Mouse (Mus musculus) spleen, postnatal 10 days (tissue): Measurements from ENCODE around the gene Kcnb1.
"Not testable (repeated sequence)": the region's sequence is repeated elsewhere in the genome, so short reads cannot be mapped to it uniquely, and the experiment has no call there.

ENCODE experiments used
- DNase-seq, 2 experiments: peaks; one replicate each; pipeline ENCODE4 v3.0.0; 2021 to 2022; ENCODE audit warnings: low spot score in 2 of 2

Gene Kcnb1

DNA sequence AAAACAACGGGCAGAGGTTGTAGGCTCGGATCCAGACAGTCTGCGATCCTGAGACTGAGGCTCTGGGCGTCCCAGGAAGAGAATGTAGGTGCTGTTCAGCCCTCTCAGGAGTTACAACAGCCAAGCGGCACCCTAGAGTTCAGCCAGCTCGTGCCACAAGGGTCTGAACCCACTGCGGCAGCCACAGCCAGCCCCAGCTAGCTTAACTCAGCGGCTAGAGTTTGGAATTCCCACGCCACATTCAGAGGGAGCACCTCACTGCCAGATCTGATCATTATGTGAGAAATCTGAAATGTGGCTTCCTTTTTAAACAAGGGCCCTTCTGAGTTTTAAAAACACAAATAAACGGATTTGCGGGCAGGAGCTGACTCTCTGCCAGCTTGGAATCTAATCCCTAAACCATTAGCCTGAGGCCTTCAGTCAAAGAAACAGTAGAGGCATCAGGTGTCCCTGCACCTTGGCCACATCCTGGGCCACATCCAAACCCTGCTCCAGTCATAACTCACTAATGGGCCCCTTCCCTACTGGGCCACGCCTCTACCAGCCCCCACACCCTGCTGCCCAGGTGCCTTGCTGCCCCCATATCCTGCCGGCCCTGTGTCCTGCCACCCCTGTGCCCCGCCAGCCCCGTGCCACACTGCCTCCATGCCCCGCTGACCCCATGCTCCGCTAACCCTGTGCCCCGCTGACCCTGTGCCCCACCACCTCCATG lies 16.1 kb upstream of the Kcnb1 start:
- no peak for DNase-seq

DNA sequence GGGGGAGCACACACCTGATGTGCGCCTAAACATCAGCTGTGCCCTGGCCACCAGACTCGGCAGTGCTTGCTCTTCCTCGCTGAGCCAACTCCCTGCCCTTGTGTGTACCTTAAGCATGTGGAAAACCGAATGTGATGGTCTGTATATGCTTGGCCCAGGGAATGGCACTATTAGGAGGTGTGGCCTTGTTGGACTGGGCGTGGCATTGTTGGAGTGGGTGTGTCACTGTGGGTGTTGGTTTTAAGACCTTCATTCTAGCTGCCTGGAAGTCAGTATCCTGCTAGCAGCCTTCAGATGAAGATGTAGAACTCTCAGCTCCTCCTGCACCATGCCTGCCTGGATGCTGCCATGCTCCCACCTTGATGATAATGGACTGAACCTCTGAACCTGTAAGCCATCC lies 14.7 kb upstream of the Kcnb1 start:
- not testable (repeated sequence) for DNase-seq

DNA sequence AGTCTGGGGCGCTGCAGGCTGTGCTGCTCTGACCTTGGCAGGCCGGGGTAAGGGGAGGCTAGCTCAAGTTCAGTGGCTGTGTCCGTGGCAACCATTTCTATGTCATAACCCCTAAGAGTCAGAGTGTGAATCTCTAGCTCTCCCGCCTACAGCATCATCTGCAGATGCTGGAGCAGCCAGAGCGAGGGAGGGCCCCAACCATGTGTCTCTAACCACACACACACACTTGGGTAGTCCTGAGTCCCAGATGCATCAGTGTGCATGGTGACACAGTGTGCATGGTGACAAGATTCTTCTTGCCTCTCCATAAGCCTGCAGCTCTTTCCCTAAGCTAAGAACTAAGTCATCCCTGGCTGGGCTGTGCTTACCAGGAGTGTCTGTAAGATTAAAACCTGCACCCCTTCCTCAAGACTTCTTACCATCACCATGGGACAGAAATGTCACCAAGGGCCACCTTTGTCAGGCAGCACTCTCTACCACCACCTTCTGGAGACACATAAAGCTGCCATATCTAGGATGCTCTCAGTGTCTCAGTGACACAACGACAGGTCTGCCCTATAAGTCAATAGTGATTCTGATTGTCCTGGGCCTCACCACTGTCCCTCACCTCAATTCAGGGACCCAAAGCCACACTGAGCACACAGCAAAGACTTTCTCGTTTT lies 13.7 kb upstream of the Kcnb1 start:
- no peak for DNase-seq

DNA sequence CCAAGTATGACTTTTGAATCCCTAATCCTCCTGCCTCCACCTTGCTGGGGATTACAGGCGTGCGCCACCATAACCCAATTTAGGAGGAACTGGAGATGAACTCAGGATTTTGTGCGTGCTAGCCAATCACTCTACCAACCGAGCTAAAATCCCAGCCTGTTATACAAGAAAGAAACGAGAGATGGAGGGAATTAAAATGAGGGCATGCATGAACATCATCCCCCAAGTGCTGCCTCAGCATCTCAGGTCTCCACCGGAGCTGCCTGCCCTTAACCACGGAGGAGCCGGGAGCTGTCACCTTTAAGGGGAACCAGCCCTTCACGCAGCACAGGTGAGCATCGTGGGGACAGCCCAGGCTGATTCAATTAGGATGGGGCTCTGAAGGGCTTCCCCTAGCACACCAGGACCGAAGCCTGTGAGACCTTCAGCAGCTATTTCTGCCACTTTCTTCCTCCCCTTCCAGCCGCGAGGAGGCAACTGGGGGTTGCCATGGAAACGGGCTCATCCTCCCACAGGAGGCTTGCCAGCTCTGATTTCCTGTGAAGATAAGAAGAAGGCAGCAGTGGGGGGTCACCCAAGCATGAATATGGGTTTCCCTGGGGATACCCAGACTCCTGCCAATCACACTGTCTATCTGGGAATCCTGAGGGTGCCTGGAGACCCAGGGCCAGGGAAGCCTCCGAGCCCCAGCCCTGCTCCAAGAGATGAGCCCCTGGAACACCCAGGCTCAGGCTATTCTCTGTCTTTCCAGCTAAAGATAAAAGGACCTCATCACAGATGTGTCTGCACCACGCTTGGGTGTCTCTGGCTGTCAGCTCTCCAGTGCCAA lies 11.7 kb upstream of the Kcnb1 start:
- DNase-seq: no peak

DNA sequence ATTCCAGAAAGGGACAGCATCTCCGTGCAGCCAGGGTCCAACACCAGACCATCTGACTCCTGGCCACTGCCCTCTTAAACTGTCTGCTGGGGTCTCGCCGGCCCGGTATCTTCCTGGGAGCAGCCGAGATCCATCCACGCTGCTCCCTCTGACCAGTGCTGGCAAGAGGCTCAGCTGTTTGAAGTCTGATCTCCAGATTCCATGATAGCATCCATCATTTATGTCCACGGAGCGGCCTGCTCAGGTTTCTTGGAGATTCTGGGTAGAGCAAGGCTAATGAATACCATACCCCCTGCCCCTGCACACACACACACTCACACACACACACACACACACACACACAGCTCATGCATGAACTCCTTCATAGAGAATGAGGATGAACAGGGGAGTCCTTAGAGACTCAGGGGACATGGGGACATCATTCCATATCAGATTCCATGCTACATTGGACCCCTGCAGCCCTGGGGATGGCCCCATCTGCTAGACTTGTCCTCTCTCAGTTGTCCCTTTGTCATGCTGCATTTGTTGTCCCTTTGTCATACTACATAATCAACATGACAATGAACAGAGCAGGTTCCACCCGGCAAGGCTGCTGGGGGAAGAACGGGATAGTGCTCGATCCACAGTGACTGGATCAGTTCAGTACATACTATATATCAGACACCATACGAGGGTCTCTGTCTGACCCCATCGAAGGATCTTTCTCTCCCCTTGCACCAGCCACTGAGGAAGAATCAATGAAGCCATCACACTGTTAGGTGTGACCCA lies 8.9 kb upstream of the Kcnb1 start:
- DNase-seq: no peak

GRCm38 (mm10) chr2:167193361-167193760 lies 3.4 kb upstream of the Kcnb1 start:
- DNase-seq: no peak

DNA sequence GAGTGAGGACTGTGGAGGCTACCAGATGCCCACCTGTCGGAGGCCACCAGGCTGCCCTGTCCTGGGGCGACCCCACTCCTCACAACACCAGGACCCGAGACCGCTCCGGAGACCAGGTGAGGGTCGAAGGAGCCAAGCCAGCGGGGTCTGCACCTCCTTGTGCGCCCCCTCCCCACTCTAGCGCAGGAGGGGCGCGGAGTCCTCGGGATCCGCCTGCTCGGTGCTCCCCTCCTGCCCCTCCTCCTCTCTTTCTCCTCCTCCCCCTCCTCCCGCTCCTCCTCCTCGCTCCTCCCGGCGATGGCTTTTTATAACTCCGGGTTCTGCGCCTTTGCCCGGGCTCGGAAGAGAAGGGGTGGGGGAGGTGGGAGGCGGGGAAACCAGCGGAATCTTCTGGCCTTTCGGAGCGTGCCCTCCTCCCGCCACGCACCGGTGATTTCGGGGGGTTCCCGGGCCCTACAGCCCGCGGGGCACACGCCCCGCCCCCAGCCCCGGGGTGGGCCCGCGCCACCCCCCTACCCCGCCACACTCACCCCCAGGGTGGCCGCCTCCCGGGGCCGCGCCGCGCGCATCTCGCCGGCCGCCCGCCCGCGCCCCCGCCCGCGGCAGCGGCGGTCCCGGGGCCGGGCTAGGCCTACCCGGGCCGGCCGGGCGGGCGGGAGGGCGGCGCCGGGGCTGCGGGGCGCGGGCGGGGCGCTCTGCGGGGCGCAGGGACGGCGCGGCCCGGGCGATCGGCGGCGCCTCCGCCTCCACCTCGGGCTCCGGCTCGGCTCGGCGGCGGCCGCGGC lies 472 bp downstream of the Kcnb1 start:
- DNase-seq: no peak

DNA sequence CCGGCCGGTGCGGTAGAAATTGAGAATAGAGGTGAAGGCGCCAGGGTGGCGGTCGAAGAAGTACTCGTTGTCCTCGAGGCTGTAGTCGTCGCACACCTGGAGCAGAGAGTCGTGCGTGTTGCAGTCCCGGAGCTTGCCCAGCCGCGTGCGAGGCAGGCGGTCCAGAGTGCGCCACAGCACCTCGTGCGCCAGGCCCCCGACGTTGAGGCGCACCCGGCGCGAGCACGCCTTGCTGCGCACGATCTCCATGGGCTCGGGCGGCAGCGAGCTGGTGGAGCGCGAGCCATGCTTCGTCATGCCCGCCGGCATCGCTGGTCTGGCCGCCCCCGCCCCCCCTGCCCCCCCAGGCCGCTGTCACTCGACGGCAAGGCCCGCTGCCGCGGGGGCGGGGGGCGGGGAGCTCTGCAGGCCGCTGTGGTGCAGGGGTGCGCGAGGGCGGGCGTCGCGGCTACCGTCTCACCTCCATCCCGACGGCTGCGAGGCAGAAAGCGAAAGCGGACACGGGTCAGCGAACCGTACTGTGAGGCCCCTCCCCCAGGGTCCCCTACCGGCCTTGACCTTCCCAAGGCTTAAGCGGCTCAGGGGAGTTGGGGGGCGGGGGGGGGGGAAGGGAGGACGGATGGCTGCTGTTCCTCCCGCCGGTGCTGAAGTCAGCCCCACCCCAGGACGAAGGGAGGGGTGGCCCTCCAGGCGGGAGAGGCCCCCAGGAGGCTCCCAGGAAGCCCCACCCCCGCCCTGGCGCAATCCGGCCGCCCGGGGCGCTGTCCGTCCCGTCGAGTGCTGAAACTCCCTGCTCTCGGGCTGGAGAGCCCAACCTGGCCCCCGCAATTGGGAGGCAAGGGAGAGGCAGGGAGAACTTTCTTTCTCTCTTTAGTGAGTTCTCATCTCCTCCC lies 1.4 kb downstream of the Kcnb1 start:
- peak; percentile 47 to 75 for DNase-seq

DNA sequence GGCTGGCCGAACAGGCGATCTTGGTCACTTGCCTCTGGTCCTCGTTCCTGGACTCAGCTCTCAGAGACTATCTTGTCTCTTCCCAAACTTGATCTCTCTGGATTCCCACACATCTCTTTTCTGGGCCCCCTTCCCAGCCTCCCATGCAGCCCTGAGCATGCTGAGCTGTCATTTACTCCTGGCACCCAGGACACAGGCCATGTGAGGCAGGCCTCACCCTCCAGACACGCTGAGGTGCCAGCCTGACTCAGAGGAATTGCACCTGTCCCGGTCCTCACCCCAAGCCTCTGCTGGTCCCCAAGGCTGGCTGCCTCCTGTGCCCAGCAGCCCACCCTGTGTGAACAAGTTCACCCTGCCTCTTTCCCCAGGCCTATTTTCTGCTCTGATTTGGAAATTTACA lies 2.8 kb downstream of the Kcnb1 start:
- DNase-seq: no peak

DNA sequence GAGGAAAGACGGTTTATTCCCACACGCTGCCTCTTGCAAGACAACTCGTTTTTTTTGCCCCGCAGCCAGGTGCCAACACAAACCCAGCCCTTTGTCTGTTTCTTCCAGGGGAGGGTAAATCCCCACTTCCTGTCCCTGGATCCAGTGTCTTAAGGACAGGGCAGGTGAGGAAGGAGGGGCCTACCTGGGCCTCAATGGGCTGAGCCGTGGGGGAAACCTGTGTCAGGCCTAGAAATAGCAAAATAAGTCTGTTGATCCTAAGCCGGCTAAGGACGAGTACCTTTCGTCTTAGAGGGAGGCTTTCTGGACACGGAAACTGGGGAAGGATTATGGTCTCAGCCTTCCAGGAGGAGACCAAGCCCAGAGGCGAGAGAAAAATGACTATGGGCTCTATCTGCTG lies 3.4 kb downstream of the Kcnb1 start:
- DNase-seq: no peak

- no peak for DNase-seq
These were observed 4.0 kb downstream of the Kcnb1 start for GRCm38 (mm10) chr2:167186003-167186402.

DNA sequence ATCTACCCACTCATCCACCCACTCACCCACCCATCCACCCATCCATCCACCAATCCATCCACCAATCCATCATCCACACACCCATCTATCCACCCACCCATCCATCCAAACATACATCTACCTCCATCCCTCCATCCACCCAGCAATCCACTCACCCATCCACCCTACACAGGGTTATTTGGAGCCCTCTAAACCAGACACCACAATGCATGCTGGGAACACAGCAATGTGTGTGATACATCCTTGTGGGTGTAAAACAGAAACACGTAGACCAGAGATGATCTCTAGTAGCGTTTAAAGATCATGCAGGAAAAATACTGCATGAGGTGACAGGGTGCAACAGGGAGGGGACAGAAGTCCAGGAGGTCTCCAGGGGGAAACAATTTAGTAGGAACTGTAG lies 4.5 kb downstream of the Kcnb1 start:
- DNase-seq: no peak

- no peak for DNase-seq
These were observed 8.1 kb downstream of the Kcnb1 start for GRCm38 (mm10) chr2:167181662-167182389.

GRCm38 (mm10) chr2:167181096-167181495 lies 8.9 kb downstream of the Kcnb1 start:
- DNase-seq: no peak

- DNase-seq: no peak
These were observed 10.7 kb downstream of the Kcnb1 start for GRCm38 (mm10) chr2:167179301-167179700.

- DNase-seq: no peak
These were observed 12.7 kb downstream of the Kcnb1 start for GRCm38 (mm10) chr2:167177231-167177641.

DNA sequence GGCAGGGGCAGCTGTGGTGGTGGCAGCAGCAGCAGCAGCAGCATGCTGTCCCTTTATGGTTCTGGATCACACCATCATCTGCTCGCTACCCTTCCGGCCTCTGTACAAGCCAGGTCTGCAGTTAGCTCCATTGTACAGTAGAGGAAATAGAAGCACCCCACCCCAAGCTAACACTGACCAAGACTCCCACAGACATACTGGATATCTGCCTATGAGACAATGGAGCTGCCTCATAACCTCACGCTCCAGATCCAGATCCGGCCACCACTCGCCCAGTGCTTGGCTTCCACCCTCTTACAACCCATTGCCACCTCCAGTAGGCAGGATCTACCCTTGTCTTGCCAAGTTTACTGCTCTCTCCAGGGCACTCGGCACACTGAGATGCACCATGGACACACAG lies 14.7 kb downstream of the Kcnb1 start:
- DNase-seq: no peak

DNA sequence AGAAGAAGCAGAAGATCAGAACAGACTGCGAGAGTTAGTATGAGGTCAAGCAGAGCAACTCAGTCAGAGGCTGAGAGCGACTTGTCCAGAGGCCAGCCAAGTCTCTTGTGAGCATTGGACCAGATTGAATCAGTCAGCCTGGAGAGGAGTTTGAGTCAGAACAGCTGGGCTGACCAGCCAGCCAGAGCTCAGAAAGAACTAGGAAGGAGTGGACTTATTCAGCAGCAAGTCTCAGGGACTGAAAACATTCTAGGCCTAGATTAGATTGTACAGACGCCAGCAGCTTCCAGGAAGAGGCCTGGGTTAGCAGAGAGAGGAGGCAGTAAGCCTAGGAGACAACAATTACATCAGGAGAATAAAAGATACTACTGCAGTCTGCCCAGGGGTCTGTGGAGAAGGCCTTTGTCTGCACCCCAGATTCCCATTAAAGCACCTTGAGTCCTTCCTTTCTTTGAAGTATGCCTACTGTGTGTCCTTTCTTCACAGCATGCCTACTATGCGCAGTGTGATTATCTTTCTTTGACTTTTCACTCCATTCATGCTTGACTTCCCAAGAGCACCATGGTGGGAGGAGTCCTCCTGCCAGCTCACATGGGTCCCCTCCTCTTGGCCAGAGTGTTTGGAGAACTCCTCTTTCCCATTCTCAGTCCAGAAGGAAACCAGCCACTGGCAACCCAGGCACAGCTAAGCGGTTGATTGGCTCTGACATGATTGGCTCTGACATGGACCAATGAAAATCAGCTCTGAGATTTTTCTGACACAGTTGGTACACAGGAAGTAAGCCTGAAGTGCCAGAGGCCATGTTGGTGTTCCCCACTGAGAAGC lies 16.7 kb downstream of the Kcnb1 start:
- DNase-seq: no peak
